Mouse (Mus musculus) T-helper 1 cell (primary cell): Measurements from ENCODE around the gene Kif1b.

Experiments
- in situ Hi-C: fragments of 300-600 bp; cut with MboI, MseI; formaldehyde crosslinking; loops from one replicate; pipeline ENCODE4 v1.15.1; 2025; ENCODE audit warnings: high pct_unique_total_duplicates

Kif1b gene

DNA sequence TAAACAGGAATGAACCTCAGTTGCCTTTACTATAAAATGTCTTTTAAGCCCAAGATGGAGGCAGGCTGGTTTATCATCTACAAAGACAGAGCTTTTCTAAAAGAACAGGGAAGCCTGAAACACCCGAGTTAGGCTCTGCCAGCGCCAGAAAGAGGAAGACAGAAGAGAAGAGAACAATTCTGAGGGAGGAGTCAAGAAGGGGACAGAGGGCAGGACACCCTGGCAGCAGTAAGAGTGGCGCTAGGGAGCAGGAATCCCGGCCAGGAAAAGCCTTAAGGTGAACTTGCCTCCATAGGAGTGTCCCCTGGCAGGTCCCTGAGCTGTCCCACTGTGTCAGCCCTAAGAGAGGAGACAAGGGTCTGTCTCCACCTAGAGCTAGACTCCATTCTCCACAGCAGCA is 163.9 kb downstream of the Kif1b start:
- in situ Hi-C loops: loop anchor here (10.0 kb wide), 2 partner anchors 311 to 401 kb away; partner anchors contain the start of gene Rbp7

DNA sequence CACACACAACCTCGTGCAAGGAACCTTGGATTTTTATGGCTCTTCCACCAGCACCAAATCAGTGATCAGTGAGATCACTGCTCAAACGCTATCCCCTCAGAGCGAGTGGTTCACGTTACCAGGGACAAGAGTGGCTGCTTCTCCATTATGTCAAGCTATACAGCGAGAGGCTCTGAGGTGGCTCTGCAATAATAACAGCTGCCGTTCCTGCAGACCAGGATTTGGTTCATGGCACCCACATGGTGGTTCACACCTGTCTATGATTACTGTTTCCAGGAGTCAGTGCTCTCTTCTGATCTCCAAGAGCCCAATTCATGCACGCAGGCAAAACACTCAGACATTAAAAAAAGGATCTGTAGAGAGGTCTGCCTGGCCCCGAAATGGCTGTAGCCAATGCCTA is 169.0 kb downstream of the Kif1b start:
- in situ Hi-C loops: no loop called here

- in situ Hi-C loops: no loop called here
These were observed 170.3 kb downstream of the Kif1b start, which contains the start of gene Cenps for GRCm38 (mm10) chr4:149136982-149137770. Cenps (minus strand) TSS chr4:149137629.

DNA sequence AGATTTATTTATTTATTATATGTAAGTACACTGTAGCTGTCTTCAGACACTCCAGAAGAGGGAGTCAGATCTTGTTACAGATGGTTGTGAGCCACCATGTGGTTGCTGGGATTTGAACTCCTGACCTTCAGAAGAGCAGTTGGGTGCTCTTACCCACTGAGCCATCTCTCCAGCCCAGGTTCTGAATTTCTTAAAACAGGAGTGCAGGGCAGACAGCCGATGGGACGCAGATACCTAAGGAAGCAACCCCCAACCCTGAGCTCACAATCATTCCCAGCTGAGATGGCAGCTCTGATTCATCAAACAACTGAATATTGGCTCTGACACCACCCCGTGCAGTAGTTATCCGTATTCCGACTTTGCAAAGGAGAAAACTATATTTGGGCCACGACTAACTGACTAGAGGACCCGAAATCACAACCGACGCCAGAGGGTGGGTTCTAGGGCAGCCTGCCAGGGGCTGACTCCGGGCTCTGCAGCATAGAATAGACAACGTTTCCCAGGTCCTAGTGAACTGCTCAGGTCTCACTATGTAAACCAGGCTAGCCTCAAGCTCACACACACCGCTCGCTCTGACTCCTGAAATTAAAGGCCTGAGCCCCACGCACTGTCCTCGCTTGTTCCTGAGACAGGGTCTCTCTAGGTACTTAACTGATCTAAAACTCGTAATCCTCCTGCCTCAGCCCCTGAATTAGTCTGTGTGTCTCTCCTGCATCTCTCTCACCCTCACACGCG is 171.2 kb downstream of the Kif1b start:
- in situ Hi-C loops: no loop called here

- in situ Hi-C loops: no loop called here
These were observed 174.1 kb downstream of the Kif1b start for GRCm38 (mm10) chr4:149133395-149133794.

GRCm38 (mm10) chr4:149131789-149132565 is 175.5 kb downstream of the Kif1b start:
- in situ Hi-C loops: no loop called here

DNA sequence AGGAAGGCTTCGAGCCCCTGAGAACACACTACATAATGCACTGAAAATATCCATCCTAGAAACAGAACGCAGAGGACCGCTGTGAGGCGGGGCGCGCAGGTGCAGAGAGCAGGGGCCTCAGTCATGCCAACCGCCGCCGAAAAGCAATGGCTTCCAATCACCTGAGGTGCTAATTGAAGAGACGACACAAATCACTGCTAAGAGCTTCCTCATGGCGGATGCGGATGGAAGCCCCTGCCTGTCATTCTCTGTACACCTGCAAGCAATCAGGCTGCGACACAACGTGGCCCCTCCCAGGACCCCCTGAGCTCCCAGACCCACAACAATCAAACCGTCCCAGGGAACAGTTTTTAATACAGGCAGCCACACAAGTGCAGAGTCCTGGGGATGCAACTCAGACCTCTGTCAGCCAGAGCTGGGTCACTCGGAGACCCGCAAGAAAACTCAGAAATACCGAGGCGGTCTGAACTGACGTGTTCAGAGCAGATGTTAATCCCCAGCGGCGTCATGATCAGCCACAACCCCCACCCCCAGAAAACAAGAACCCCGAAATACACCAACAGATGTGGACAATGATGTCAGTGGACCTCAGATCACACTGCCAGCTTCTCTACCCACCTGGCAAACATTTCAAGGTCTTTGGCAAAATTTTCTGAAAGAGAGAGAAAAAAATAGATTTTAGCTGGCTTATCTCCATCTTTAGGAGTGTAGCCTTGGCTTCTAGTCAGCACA is 176.3 kb downstream of the Kif1b start:
- in situ Hi-C loops: no loop called here

DNA sequence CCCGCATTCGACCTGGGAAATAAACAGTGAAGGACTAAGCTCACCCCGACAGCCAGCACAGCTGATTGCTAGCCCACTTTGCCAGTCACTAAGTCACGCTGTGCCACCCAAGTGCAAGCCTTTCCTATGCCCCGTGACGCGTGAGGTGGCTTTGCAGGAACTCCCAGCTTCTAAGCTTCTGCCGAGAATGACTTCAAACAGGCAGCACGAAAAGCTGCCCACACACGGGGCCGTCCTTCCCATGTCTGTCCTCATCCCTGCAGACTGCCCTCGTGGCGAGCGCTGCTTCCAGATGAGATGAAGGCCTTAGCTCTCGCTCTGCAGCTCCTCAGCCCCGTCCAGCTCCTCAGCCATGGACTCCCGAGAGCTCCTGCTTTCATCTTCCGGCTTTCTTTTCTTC is 179.0 kb downstream of the Kif1b start:
- in situ Hi-C loops: no loop called here

DNA sequence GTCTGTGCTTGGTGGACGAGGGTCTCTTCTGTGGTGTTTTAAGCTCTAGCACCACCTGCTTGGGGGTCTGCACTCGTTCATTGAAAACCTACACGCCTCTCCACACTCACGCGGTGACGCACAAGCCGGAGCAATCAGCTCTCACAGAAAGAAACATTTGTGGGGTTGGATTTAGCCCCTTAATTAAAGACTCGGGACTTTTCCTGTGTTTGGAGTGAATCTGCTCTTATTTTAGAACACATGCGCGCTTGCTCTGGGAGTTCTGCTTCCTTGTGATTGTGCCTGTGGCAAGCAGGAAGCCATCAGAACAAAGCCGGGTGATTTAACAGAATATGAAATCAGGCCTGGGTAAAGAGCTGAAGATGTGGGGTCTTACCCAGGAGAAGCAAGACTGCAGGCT is 180.8 kb downstream of the Kif1b start, which contains the start of gene Cort:
TSS of gene Cort (minus strand) at position 101 of the 400 bp plus-strand sequence.
- in situ Hi-C loops: no loop called here
